Mouse (Mus musculus) intestine, embryonic 15.5 days (tissue): Measurements from ENCODE around the gene H2al1m. TPM values are rescaled to one million over a fixed set of nuclear protein-coding genes. Genes with fewer than 3 reads are reported as not detected.
A peak's percentile ranks its signal among the peaks of the same experiment; 100 is the strongest.
"Not testable (repeated sequence)": the region's sequence is repeated elsewhere in the genome, so short reads cannot be mapped to it uniquely, and the experiment has no call there.

Source experiments
- ATAC-seq: fragments of 200-750 bp; cut with Nextera tagmentation; 2 replicates; pipeline ENCODE4 v1.8.0; 2017; ENCODE audit warnings: moderate TSS enrichment, moderate library complexity
- H3K27ac ChIP-seq: fragments of 300-500 bp; sonication (generic); 2 replicates; pipeline ENCODE4 v1.5.1; 2015; ENCODE audit warnings: mild to moderate bottlenecking, inconsistent platforms
- H3K27me3 ChIP-seq: fragments of 300-500 bp; sonication (generic); replicated peaks from 2 replicates; pipeline ENCODE4 v1.6.1; 2015; ENCODE audit warnings: inconsistent platforms
- H3K36me3 ChIP-seq: fragments of 300-500 bp; sonication (generic); 2 replicates; pipeline ENCODE4 v1.6.1; 2015; ENCODE audit warnings: inconsistent platforms
- H3K4me1 ChIP-seq: fragments of 300-500 bp; sonication (generic); replicated peaks from 2 replicates; pipeline ENCODE4 v1.6.1; 2015; ENCODE audit warnings: inconsistent platforms
- H3K4me2 ChIP-seq: fragments of 300-500 bp; sonication (generic); replicated peaks from 2 replicates; pipeline ENCODE4 v1.6.1; 2015; ENCODE audit warnings: mild to moderate bottlenecking, inconsistent platforms
- H3K4me3 ChIP-seq: fragments of 300-500 bp; sonication (generic); replicated peaks from 2 replicates; pipeline ENCODE4 v1.5.1; 2015; ENCODE audit warnings: inconsistent platforms
- H3K9ac ChIP-seq: fragments of 300-500 bp; sonication (generic); 2 replicates; pipeline ENCODE4 v1.6.1; 2015; ENCODE audit warnings: inconsistent platforms
- H3K9me3 ChIP-seq: fragments of 300-500 bp; sonication (generic); 2 replicates; pipeline ENCODE4 v1.6.1; 2016; ENCODE audit warnings: inconsistent platforms
- WGBS: fragments of 180-500 bp; shearing (Covaris S2); methylation state at CpG from one replicate; pipeline ENCODE4 v1.1.7; 2015; 5-methylcytosine and 5-hydroxymethylcytosine counted together
- polyA plus RNA-seq: library from polyadenylated mRNA; unstranded; fragments of >200 nt; fragmentation: Nextera tagmentation; extraction: Ambion mirVana; gene quantifications from 2 replicates; pipeline ENCODE4 v1.2.1, GENCODE M21; 2015

The H2al1m gene
- polyA plus RNA-seq, result not detected in 2 replicates

GRCm38 (mm10) chrX:9283464-9283863, at the start of gene H2al1m:
H2al1m (plus strand) TSS chrX:9283764.
- H3K4me1 ChIP-seq, H3K27me3 ChIP-seq, H3K9ac ChIP-seq, H3K4me2 ChIP-seq, H3K36me3 ChIP-seq, ATAC-seq, H3K4me3 ChIP-seq, H3K9me3 ChIP-seq, H3K27ac ChIP-seq: not testable (repeated sequence)
- no CpG with 5 or more reads among the region's 1 CpGs for WGBS

GRCm38 (mm10) chrX:9240737-9241591, 42.6 kb upstream of the H2al1m start:
- no peaks in the 10 kb centered on the region for H3K27me3 ChIP-seq
- no peak for ATAC-seq
- no peak overlapping the region for H3K4me2 ChIP-seq
- H3K36me3 ChIP-seq, result no peaks in the 10 kb centered on the region
- no peak overlapping the region for H3K4me3 ChIP-seq
- 77% methylated on average over 5 of the region's 5 CpGs for WGBS
- H3K9ac ChIP-seq, result no peak overlapping the region
- no peaks in the 10 kb centered on the region for H3K9me3 ChIP-seq
- H3K4me1 ChIP-seq, result 0 out of 2 replicates have a peak, but pooled peaks cover 3% of the 10 kb centered on the region
- H3K27ac ChIP-seq, result no peak overlapping the region

GRCm38 (mm10) chrX:9243381-9243864, 40.1 kb upstream of the H2al1m start:
- H3K27ac ChIP-seq, result no peak overlapping the region
- H3K36me3 ChIP-seq, result no peaks in the 10 kb centered on the region
- H3K4me2 ChIP-seq, result no peak overlapping the region
- H3K27me3 ChIP-seq, result no peaks in the 10 kb centered on the region
- H3K4me3 ChIP-seq, result no peak overlapping the region
- H3K9ac ChIP-seq, result no peak overlapping the region
- H3K9me3 ChIP-seq, result no peaks in the 10 kb centered on the region
- 49% methylated on average over 8 of the region's 8 CpGs for WGBS
- H3K4me1 ChIP-seq, result 0 out of 2 replicates have a peak, but pooled peaks cover 3% of the 10 kb centered on the region
- ATAC-seq, result no peak

- H3K4me1 ChIP-seq, result 0 out of 2 replicates have a peak, but pooled peaks cover 3% of the 10 kb centered on the region
- no peak overlapping the region for H3K4me3 ChIP-seq
- H3K36me3 ChIP-seq, result no peaks in the 10 kb centered on the region
- WGBS, result 59% methylated on average over 12 of the region's 12 CpGs
- H3K27ac ChIP-seq, result no peak overlapping the region
- H3K4me2 ChIP-seq, result no peak overlapping the region
- H3K9me3 ChIP-seq, result no peaks in the 10 kb centered on the region
- H3K27me3 ChIP-seq, result no peaks in the 10 kb centered on the region
- peak; percentile 84 for ATAC-seq
- H3K9ac ChIP-seq, result no peak overlapping the region
These were observed 38.8 kb upstream of the H2al1m start for GRCm38 (mm10) chrX:9244603-9245336.

GRCm38 (mm10) chrX:9248911-9249310, 34.7 kb upstream of the H2al1m start:
- Histone ChIP-seq H3K27ac (no peak overlapping the region), H3K27me3 (no peaks in the 10 kb centered on the region), H3K4me1 (no peaks in the 10 kb centered on the region), H3K4me2 (no peak overlapping the region), H3K9me3 (no peaks in the 10 kb centered on the region), H3K4me3 (no peak overlapping the region), H3K9ac (no peak overlapping the region), H3K36me3 (no peaks in the 10 kb centered on the region)
- 57% methylated on average over 5 of the region's 5 CpGs for WGBS
- peak; percentile 84 for ATAC-seq

- Histone ChIP-seq H3K27ac (no peak overlapping the region), H3K36me3 (no peaks in the 10 kb centered on the region), H3K4me3 (no peak overlapping the region), H3K9ac (no peak overlapping the region), H3K4me1 (no peaks in the 10 kb centered on the region), H3K4me2 (no peak overlapping the region), H3K9me3 (no peaks in the 10 kb centered on the region), H3K27me3 (no peaks in the 10 kb centered on the region)
- 82% methylated on average over 10 of the region's 10 CpGs for WGBS
- no peak for ATAC-seq
These were observed 29.6 kb upstream of the H2al1m start for GRCm38 (mm10) chrX:9253990-9254389.

GRCm38 (mm10) chrX:9254901-9255300, 28.7 kb upstream of the H2al1m start:
- no peak for ATAC-seq
- WGBS, result 82% methylated on average over 3 of the region's 3 CpGs

GRCm38 (mm10) chrX:9256766-9257165, 26.8 kb upstream of the H2al1m start, which contains the start of gene Gm14862:
Gm14862 (minus strand) TSS chrX:9256899.
- WGBS, result 82% methylated on average over 5 of the region's 5 CpGs
- Histone ChIP-seq H3K27ac (no peak within 1 kb of the TSS), H3K4me1 (no peaks in the 10 kb centered on the region), H3K9me3 (no peaks in the 10 kb centered on the region), H3K9ac (no peak within 1 kb of the TSS), H3K4me2 (no peak within 1 kb of the TSS), H3K4me3 (no peak within 1 kb of the TSS), H3K27me3 (no peaks in the 10 kb centered on the region), H3K36me3 (no peaks in the 10 kb centered on the region)
- ATAC-seq, result no peak

More at GRCm38 (mm10) chrX:9254901-9255300, 28.7 kb upstream of the H2al1m start:
- H3K4me1 ChIP-seq, result no peaks in the 10 kb centered on the region
- no peaks in the 10 kb centered on the region for H3K27me3 ChIP-seq
- no peak overlapping the region for H3K27ac ChIP-seq
- no peaks in the 10 kb centered on the region for H3K9me3 ChIP-seq
- H3K4me2 ChIP-seq, result no peak overlapping the region
- no peak overlapping the region for H3K9ac ChIP-seq
- H3K4me3 ChIP-seq, result no peak overlapping the region
- no peaks in the 10 kb centered on the region for H3K36me3 ChIP-seq

- Histone ChIP-seq H3K4me3 (no peak overlapping the region), H3K9me3 (no peaks in the 10 kb centered on the region), H3K36me3 (no peaks in the 10 kb centered on the region), H3K27me3 (no peaks in the 10 kb centered on the region), H3K9ac (no peak overlapping the region), H3K4me2 (no peak overlapping the region), H3K27ac (no peak overlapping the region), H3K4me1 (no peaks in the 10 kb centered on the region)
- WGBS, result 82% methylated on average over 7 of the region's 7 CpGs
- ATAC-seq, result no peak
These were observed 25.7 kb upstream of the H2al1m start for GRCm38 (mm10) chrX:9257831-9258230.

GRCm38 (mm10) chrX:9259267-9259666, 24.3 kb upstream of the H2al1m start:
- no peaks in the 10 kb centered on the region for H3K36me3 ChIP-seq
- no peak overlapping the region for H3K4me2 ChIP-seq
- H3K9me3 ChIP-seq, result no peaks in the 10 kb centered on the region
- no peak overlapping the region for H3K4me3 ChIP-seq
- no peaks in the 10 kb centered on the region for H3K4me1 ChIP-seq
- 86% methylated on average over 1 of the region's 1 CpGs for WGBS
- no peak for ATAC-seq
- no peak overlapping the region for H3K9ac ChIP-seq
- no peaks in the 10 kb centered on the region for H3K27me3 ChIP-seq
- H3K27ac ChIP-seq, result no peak overlapping the region

GRCm38 (mm10) chrX:9271112-9271511, 12.5 kb upstream of the H2al1m start:
- Histone ChIP-seq H3K36me3 (no peaks in the 10 kb centered on the region), H3K4me3 (no peak overlapping the region), H3K9ac (no peak overlapping the region), H3K4me1 (no peaks in the 10 kb centered on the region), H3K9me3 (no peaks in the 10 kb centered on the region), H3K27me3 (no peaks in the 10 kb centered on the region), H3K4me2 (no peak overlapping the region), H3K27ac (no peak overlapping the region)
- 54% methylated on average over 3 of the region's 3 CpGs for WGBS
- ATAC-seq, result no peak

- WGBS, result 23% methylated on average over 8 of the region's 8 CpGs
These were observed 11.6 kb upstream of the H2al1m start for GRCm38 (mm10) chrX:9271947-9272459.

More at GRCm38 (mm10) chrX:9271947-9272459, 11.6 kb upstream of the H2al1m start:
- H3K27me3 ChIP-seq, result no peaks in the 10 kb centered on the region
- H3K9ac ChIP-seq, result no peak overlapping the region
- H3K4me2 ChIP-seq, result peak overlapping the region; percentile 55
- H3K4me1 ChIP-seq, result no peaks in the 10 kb centered on the region
- no peak overlapping the region for H3K27ac ChIP-seq
- peak; percentile 66 for ATAC-seq
- no peaks in the 10 kb centered on the region for H3K9me3 ChIP-seq
- H3K36me3 ChIP-seq, result no peaks in the 10 kb centered on the region
- peak overlapping the region; percentile 52 for H3K4me3 ChIP-seq
